Mouse (Mus musculus): ENCODE measurements around the gene Pbx4.

DNA sequence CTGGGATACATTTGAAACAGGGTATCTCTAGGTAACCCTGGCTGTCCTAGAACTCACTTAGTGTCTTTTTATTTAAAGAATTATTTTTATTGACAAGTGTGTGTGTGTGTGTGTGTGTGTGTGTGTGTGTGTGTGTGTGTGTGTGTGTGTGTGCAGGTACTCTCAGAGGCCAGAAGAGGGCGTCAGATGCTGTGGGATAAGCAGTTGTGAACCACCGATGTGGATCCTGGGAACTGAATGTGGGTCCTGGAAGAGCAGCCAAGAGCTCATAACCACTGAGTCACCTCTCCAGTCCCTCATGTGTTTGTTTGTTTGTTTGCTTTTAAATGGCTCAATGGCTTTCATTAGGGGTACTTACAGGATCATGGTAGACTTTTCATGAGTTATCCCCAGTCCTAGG is 17.4 kb upstream of the Pbx4 start:
- TF ChIP-seq CTCF (IDR thresholded peaks at IDR 0.05; ENCODE audit: extremely low read depth, insufficient read length, insufficient replicate concordance, low read depth, low read length) (no peak), POLR2A (IDR thresholded peaks at IDR 0.05; ENCODE audit: low read depth, low read length) (no peak)
